Mouse (Mus musculus) c-Kit-positive CD71-negative TER-119-negative erythroid progenitor cells, embryonic 14.5 days (primary cell): ENCODE data around the gene Dock4.

Experiments used
- DNase-seq: peaks from one replicate; pipeline ENCODE4 v3.0.0-alpha.2; 2013; ENCODE audit warnings: low read depth

Dock4 gene

DNA sequence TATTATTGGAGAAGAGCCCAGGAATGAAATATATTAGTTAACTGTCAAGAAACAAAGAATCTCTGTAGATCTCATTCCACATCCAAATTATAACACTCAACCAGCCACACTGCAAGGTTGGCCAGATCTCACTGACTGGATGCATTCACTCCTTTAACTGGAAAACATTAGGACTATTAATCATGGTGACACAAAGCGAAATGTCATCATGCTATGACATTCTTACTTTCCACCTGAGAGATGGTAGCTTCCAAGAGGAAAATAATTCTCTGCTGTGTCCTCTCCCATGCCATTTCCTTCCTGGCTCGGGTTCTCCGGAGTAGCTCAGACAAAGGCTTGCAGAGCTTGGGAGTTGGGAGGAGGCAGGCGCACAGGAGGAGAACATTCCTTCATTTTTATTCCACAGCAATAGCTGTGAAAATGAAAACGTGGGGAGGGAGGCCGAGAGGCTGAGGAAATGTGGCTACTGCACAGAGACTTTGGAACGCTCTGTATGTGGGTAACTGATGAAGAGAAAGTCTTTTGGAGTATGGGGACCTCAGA lies 17.0 kb downstream of the Dock4 start:
- DNase-seq = no peak

DNA sequence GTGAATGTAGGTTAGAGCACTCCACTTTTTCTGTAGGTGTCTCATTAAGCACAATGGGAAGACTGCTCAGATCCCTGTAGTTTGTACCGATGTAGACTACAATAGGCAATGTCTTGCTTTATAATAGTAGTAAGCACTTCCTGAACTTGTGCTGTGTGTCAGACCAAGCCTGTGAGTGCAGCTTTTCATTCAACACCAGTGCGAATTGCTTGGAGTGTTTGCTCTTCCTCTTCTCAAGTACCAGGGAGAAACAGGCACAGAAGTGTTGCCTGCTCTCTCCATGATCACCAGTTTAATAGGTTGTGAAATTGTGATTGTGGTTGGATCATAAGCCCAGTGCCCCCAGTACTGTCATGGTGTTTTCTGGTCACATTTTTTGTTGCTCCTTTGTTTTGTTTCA lies 18.1 kb downstream of the Dock4 start:
- no peak for DNase-seq

DNA sequence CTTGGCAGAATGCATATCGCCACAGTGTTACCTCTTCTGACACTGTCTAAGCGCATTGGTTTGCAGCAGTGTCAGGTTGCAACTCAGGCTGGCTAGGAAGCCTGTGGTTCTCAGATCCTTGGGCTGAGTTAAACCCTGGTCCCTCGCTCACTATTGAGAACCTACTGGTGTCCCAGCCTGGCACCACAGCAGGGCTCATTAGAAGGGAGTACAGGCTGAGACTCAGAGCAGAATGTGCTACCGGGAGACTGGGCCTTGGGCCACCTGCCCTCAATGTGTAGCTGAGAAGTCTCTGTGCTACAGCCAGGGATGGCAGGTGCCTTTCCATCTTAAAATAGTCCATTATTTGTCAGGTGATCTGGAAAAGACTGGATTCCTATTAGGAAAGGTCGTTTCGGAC lies 18.5 kb downstream of the Dock4 start:
- DNase-seq = no peak

DNA sequence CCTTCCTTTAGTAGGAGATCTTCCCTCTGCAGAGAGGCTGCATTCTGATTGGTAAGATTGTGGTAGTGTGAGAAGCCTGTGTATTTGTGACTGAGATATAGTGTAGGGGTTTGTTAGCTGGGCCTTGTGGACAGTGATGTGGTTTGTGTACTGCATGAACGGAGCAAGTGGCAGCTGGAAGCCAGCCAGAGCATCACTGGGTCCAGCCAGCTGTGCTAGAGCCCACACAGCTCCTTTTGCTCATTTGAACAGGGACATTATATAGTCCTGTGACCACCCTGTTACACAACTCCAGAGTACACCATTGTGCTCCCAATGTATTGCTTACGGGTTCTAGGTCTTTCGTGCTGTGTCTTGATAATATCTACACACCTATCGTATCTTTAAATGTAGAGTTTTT lies 22.5 kb downstream of the Dock4 start:
- DNase-seq = no peak

DNA sequence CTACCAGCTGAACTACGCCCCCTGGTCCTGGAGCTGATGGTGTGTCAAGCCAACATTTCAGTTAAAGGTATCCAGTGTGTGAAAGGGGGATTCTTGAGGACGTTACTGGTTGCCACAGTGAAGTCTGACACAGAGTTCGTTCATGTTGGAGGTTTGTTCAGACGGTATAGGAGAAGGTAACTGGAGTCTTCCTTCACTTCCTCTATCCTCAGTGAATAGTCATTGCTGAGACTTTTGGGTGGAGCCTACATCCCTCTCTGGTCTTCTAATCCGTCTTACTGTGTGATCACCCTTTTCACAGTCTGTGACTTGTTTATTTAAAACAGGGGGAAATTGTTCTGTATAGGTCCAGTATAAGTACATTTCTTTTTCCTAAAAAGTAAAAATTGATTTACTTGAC lies 23.3 kb downstream of the Dock4 start:
- DNase-seq = no peak

DNA sequence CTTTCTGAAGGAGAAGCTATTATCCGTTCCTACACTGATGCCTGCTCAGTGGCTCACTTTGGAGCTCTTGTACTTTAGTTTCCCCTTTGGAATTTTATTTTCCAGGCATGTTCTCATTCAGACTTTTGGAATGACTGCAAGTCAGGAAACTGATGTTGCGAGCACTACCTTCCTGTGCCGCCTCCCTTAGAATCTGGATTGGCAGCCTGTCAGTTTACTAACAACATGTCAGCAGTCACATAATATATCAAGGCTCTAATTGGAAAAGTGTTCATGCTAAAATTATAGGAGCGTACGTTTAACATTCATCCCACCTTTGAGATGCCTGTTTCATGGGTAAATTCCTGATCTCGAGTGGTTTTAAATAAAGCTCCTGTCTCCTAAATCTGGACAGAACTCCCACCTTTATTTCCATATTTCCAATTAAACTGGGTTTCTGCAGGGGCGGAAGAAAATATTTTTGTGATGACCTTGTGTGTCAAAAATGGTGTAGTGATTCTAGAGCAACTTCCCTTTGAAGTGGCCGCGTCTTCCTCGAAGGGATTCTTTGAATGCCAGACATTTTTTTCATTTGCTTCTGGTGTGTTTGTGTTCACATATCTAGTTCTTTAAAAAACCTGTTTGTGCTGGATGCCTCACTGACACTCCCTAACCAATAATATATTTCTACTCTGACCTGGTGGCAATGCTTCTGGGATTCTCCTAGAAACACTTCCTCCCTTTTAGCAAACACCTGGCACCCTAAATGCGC lies 26.1 kb downstream of the Dock4 start:
- no peak for DNase-seq

DNA sequence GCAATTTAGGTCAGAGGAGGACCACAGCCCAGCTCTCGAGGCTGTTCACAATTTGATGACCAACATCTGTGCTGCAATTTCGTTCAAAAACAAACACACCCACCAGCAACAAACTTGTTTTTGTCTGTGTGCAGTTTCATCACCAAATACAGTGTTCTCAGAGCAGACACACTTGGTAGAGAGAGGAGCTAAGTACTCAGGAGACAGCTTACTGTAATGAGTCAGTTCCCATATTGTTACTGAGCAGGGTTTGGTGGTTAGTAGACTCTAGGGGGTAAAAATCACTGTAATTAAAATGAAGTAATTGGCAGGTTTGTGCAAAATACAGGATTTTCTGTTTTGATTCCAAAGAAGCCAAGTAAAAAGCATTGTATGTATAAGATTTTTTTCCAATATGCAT lies 28.0 kb downstream of the Dock4 start:
- DNase-seq = no peak

DNA sequence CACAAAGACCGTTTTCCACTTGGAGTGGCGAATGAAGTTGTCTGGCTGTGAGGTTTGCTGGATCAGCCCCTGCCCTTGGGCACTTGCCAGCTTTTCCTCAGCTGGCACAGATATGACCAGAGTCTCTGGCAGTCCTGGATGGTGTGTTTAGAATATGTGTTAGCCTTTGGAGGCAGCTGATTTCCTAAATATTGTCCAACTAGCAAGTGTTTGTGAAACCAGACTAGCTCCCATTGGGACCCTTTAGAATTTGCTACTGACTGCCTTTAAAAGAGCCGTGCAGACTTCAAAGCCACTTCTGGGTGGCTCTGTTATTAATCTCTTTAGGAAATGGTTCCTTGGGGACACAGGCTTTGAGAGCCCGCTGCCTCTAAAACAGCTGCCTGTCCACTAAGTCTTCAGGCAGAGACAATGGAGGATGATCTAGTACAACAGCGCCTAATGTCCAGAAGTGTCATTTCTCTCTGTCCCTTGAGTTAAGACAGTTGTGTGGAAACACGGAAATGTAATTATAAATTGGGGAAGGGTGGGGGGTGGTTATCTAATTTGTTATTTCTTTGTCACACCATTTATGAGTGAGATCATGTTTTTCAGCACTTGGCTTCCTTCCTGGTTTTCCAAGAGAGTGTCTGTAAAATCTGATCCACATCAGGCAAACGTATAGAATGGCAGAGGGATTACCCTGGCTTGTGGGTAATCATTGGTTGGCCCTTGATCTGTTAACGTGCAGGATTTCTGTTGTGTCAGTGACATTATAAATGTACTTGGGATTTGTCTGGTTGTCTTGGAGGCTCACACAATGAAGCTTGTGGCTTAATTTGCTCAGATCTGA lies 32.1 kb downstream of the Dock4 start:
- DNase-seq = no peak

DNA sequence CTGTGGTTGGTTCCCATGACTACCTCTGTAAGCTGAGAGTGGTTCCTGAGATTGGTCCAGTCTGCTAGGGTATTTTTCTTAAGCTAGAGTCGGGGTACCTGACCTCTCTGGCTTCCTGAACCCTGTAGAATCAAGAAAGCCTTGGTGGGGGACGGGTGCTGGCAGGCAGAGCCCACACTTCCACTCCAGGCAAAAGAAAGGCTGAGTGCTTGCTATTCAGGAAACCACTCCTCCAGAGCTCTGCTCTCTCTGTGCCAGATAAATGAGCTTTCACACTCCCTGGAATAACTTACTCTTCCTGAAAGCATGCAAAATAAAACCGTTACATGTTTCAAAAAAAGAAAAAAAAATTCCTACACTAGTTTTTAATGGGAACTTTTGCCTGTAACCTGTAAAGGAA lies 38.5 kb downstream of the Dock4 start:
- DNase-seq = no peak

DNA sequence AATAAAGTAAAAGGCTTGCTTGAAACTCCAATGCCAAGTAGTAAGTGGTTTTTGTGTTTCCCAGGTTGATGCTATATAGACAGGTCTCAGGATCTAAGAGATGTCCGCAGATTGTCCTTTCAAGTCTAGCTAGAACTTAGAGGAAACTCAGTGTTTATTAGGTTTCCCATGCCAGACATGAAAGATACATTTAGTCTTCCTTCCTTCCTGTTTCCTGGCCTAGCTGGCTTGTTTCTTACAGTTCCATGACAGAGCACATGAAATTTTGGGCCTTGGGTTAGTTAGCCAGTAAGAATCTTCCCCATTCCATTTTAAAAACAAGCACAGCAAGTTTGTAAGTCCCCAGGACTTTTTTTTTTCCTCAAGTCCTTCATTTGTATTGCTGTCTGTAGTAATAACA lies 39.5 kb downstream of the Dock4 start:
- no peak for DNase-seq

DNA sequence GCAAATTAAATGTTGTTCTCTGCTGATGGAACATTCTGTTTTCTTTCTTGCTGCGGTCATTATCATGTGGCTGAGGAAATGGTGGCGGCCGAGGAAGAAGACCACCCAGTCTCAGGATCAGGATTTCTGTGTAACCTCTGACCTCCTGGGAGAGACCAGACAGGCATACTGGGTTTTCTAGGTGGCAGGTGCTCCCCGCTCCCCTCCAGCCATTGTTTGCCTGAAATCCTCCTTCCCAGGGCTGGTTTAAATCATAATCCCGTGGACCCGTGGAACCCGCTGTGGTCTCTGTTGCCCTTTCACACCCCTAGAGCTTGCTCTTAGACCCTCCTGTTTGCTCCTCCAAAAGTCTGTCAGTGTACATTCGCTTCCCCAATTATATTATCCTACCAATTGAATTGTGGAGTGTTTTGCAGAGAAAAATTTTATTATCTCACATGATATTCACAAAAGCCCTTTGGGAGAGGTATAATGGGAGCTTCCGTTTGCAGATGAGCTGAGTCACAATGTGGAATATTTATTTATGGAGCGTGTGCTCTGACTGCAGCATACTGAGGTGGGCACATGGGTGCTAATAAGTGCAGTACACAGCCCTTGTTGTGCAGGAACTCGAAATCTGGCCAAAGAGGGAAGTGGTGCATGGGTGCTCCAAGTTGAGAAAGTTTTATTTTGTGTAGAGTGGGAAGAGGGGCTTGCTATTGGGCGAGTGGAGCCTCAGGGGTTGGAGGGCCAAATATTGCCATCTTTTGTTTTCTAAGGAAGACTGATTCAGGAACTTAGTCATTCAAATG lies 40.5 kb downstream of the Dock4 start:
- DNase-seq = no peak

DNA sequence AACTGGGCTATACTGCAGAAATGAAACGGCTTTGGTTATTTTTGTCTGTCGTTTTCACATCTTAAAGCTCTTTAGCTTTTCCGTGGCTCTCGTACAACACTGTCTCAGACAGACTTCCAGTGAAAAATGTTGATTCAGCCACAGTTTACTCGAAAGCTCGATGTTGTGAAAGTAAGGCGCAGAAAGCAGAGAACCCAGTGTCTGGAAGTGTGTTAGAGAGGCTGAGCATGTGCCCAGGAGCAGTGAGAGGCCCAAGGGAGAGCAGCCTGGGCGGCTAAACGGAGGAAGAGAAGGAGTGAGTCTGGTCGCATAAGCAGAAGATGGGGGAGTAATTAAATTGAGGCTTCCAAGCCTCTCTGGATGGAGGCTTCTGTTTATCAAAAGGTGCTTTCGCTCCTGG lies 50.6 kb downstream of the Dock4 start:
- DNase-seq = no peak

DNA sequence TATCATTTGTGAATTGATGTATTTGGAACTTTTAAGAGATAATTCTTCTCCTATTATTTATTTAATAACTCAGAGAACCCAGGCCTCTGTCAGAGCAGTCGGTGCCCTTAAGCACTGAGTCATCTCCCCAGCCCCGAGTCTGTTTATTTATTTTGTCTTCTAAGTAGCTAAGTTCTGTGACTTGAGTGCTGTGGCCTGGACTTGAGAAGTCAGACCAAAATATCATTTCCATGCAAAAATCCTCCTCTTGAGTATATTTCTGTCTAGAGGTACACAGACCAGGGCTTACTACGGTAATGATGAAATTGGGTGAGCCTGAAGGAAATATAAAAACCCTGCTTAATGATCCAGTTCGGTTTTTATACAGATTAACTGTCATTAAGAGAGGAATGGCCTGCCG lies 52.1 kb downstream of the Dock4 start:
- no peak for DNase-seq

DNA sequence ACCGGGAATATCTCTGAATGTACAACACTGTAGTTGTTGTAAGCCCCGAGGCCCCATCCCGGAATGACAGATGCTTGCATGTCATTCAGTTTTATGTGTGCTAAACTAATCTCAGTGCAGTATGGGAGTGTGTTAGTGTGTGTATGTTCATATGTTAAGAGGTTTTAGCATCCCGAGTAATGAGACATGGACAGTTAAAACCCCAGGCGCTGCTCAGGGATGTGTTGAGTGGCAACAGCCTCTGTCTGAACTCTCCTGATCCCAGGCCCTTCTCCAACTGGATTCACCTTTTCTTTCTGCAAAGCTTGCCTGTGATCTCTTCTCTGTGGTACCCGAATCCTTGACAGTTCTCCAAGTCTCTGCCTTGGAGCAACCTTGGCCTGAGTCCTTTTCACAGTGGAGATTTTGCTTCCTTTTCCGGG lies 52.5 kb downstream of the Dock4 start:
- DNase-seq = no peak

DNA sequence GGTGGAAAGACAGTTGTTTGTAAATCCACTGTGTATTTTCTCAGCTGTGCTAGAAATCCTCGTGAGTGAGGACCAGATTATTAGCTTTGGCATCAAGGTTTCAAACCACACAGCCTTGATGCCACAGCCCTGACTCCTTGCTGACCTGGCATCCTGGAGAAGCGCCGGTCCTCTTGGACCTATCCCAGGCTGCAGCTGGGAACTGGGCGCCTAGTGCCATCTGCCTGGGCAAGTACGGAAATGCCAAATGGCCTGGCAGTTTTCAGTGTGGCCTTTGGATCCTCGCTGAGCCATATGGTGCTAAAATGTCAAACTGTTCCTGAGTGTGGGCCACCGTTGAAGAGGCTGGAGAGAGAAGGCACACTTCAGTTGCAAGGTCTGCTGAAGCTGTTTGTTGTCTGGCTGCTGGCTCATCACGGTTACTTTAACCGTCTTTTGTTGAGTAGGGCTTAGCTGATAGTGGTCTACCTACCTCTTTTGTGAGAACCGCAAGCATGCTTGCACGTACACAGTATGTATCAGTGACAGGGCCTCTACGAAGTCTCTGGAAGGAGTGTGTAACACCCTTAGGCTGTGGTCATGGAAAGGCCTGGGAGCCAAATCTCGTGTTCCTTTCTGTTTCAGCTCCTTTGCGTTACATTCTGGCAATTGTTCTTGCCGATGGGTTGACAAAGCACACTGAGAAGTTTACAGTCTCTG lies 53.3 kb downstream of the Dock4 start:
- no peak for DNase-seq

DNA sequence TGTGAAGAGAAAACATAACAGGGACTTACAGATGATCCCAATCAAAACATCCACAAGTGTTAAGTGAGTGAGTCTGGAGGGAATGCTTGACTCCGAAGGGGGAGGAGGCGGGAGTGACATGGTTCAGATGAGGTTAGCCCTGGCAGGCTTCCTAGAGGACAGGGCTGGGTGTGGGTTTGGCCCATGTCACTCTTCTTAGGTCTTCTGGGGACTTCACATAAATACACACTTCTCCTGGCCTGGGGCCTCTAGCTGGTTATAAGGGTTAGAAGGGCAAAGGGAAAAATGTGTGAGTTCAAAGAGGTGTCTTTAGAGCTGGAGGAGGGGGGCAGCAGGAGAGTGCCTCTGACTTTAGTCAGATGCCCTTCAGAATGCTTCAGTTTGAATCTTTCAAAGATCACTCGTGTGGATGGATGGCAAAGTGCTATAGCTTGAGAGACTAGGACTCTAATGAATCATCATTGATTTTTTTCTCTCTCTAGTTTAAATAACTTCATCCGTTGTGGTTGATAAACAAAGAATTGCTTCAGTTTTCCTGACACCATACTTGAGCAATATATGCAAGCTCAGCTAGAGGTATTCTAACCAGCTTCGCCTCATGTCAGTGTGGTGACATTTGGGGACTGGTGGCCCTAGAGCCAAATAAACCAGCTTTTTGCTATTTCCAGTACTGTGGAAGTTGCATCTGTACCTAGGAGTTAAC lies 54.0 kb downstream of the Dock4 start:
- DNase-seq = no peak

DNA sequence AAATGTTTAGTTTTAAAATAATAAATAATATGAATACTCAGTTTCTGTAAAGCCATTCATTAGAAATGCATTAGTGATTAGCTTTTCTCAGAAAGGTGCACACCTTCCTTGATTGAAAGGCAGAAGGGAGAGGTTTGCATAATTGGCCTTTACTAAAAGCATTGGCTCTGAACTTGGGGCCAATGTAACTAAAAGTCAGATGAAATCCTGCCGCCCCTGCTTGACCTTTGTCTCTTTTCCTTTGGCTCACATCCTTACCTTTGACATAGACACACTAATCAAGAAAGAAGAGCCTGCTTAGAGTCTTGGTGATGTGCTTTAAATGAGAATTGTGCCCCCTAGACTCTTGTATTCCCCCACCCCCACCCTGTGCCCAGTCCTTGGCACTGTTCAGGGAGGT lies 55.4 kb downstream of the Dock4 start:
- DNase-seq = no peak

DNA sequence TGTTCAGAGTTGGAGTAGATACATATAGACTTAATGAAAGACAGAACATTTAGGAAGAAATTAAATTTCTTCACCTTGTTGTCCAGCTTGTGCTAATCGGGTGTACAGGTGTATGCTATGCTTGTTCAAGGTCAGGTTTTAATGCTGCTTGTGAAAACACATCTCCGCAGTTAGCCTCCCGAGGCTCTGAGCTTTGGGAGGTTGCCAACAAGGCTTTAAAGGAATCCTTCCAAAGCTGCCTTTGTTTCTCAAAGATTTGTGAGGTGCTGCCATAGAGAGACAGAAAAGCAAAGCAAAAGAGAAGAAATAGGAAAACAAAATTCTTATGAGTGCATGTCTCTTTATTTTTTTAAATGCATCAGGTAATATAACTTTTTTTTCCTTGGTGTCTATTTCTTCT lies 57.8 kb downstream of the Dock4 start:
- no peak for DNase-seq

DNA sequence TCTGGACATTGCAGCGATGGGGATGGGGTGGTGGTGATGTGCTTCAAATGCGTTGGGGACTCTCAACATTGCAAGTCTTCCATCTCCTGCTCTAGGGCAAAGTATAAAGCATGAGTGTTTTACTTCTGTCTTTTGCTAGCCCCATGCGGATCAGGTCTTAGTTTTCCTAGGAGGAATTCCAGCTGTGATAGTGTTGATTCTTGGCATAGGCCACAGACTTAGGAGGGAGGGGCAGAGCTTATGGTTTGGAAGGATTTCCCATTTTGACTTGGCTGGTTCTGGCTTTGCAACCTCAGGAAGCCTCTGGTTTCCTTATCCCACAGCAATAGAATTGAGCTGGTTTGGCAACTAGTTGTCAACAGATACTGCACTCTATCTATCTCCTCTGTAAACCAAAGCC lies 58.9 kb downstream of the Dock4 start:
- DNase-seq = no peak

DNA sequence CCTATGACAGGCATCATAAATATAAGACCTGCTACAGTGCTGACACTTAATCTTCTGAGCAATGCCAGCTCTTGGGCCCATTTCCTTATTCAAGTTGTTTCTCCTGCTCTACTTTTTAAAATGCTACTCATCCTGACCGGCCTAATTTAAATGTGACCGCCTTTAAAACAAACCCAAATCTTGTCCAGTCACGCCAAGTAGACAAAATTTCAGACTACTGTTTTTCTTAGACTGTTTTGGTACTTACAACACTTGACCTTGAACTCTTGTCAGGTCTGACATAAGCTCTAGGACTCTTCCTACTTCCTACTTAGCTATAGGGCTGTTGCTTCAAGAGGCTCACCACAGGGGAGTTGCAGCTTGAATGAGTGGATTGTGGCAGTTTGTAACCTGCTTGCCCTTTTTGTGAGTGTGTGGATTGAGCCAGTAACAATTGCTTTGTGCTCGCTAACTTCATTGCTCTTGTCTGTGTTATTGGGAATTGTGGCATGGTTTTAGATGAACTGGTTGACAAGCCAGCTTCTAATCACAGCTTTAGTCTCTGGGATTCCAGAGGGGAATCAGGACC lies 62.2 kb downstream of the Dock4 start:
- no peak for DNase-seq

DNA sequence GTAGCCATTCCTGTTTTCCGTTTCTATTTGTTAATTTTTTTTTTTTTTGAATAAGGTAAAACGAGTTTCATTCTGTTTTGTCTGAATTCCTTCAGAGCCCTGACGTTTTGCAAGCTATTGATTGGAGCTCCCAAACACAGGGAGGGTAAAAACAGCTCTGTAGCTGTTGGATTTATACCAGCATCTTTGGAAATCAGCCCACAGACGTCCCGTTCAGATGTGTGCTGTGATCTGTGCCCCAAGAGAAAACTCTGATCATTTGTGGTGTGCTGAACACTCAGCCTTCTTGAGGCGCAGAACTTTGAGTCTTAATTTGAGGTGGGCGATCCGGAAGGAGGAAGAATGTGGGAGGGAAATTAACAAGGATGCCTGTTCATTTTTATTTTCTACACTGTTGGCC lies 62.7 kb downstream of the Dock4 start:
- DNase-seq = no peak
